8 mouse cellular contexts compared by ENCODE assay signal in the genomic region with DNA sequence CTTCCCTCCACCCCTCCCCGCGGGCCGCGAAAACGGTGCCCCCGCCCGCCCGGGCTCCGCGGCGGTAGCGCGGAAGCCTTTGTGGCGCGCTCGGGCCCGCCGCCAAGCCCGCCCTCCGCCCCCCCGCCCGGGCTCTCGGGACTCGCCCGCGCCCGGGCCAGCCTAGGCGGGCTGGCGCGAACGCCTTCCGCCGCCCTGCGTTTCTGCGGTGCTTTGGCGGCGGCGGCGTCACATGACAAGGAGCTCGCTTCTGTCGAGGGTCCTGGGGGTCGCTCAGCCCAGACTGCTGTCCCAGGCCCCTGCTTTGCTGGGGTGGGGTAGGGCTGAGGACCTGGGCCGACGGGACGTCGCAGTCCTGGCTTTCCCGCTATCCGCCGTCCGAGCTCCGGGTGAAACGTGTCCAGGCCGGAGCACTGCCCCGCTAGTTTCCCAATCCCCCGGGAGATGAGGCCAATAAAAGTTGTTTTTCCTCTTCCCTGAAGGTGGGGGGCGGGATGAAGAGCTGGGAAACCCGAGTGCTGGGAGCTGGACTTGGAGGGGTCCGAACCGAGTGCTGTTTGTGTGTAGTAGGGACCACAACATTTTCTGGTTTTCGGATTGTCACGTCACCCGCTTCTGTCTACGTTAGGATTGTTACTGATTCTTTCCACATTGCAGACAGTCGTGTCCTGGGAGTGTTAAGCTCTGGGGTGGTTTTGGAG. TPM values are rescaled to one million over a fixed set of nuclear protein-coding genes. Genes with fewer than 3 reads are reported as not detected.
DNase-seq lines count a peak whose midpoint lies in the region; ATAC-seq lines count a peak whose summit lies in the region.

No protein-coding gene starts in this region.

- peaks cover 9% of the 10 kb centered on the region for H3K4me1 ChIP-seq in intestine, embryonic 16.5 days (ENCODE audit: control insufficient read depth, insufficient read depth, low read length)

- H3K9ac ChIP-seq in intestine, embryonic 16.5 days (ENCODE audit: low read depth, low read length) = peak overlapping the region; percentile 96

- peak; percentile 47 for ATAC-seq in intestine, embryonic 16.5 days
- ATAC-seq in megakaryocyte-erythroid progenitor cell, adult 5-6 weeks (replicated peaks; ENCODE audit: low FRiP score, low TSS enrichment, poor library complexity, severe bottlenecking) = peak; percentile 11

- H3K27me3 ChIP-seq in intestine, embryonic 16.5 days (replicated peaks; ENCODE audit: control insufficient read depth, insufficient read depth, low read length) = no peaks in the 10 kb centered on the region

- no peaks in the 10 kb centered on the region for H3K36me3 ChIP-seq in intestine, embryonic 16.5 days (ENCODE audit: control insufficient read depth, insufficient read depth, low read length)

- intact Hi-C loops in left cerebral cortex, postnatal 25 days (cut with DNase I) = loop anchor here (5.0 kb wide), 1 partner anchor 118 kb away; no protein-coding TSS in a partner anchor

- peak; percentile 65 to 67 for DNase-seq in adrenal gland, adult 18-20 months (ENCODE audit: low spot score in 2 of 2)
- DNase-seq in embryo, embryonic 11 days = peak; percentile 85
- peak; percentile 57 to 76 for DNase-seq in gastrocnemius, postnatal 4 days (ENCODE audit: low spot score in 2 of 2)
- DNase-seq in left cerebral cortex, postnatal 25 days (ENCODE audit: low spot score in 2 of 2) = peak; percentile 42 to 65
- DNase-seq in right cerebral cortex, postnatal 25 days = peak; percentile 63
- peak; percentile 49 to 61 for DNase-seq in urinary bladder, postnatal 36 days (ENCODE audit: low spot score in 2 of 2)

- peak overlapping the region; percentile 88 for H3K4me3 ChIP-seq in intestine, embryonic 16.5 days (ENCODE audit: low read length)

- peak overlapping the region; percentile 97 for H3K27ac ChIP-seq in intestine, embryonic 16.5 days (ENCODE audit: low read length)

- under 1% methylated on average over 52 of the region's 64 CpGs for WGBS in intestine, embryonic 16.5 days

- no peaks in the 10 kb centered on the region for H3K9me3 ChIP-seq in intestine, embryonic 16.5 days (ENCODE audit: control insufficient read depth, low read length)

- H3K4me2 ChIP-seq in intestine, embryonic 16.5 days (ENCODE audit: low read depth, low read length) = peak overlapping the region; percentile 54

RNA-seq across cellular contexts. Expression of a gene that starts 46.6 kb away (rescaled TPM):
- total RNA-seq in adrenal gland, adult 18-20 months (2021) = 10 to 100 TPM; 31.4 to 33.8 TPM
- 10 to 100 TPM; 59.5 to 67.5 TPM for total RNA-seq in gastrocnemius, postnatal 4 days (2021)
- 24.8 and 29.4 TPM in 2 replicates for polyA plus RNA-seq in intestine, embryonic 16.5 days (2015; fragmentation: Nextera tagmentation; extraction: Ambion mirVana)
- total RNA-seq in left cerebral cortex, postnatal 25 days (2021) = 10 to 100 TPM; 42.3 to 49.7 TPM
- 67.5 and 68.5 TPM in 2 replicates for total RNA-seq in megakaryocyte-erythroid progenitor cell, adult 5-6 weeks (2014; fragmentation: Nextera tagmentation)
- total RNA-seq in megakaryocyte-erythroid progenitor cell, adult 5-6 weeks (2017) = 88.8 and 97.6 TPM in 2 replicates

Comparison
In these comparisons a context has a peak if more than half of its experiments do, and no peak if none do; other contexts are left out.
1. Peak in every context shown above with its lines: DNase-seq, ATAC-seq, H3K4me3 ChIP-seq and H3K27ac ChIP-seq.